Mouse (Mus musculus) forebrain, postnatal 0 days (tissue): Measurements from ENCODE around the gene Fosl2. TPM values are rescaled to one million over a fixed set of nuclear protein-coding genes. Genes with fewer than 3 reads are reported as not detected.
"Not testable (repeated sequence)": the region's sequence is repeated elsewhere in the genome, so short reads cannot be mapped to it uniquely, and the experiment has no call there.

Experiments used
- ATAC-seq: fragments of 200-750 bp; cut with Nextera tagmentation; 2 replicates; pipeline ENCODE4 v1.8.0; 2017; ENCODE audit warnings: mild to moderate bottlenecking, moderate library complexity
- DNase-seq: peaks from one replicate; pipeline ENCODE4 v3.0.0-alpha.2; 2015
- H3K27ac ChIP-seq: fragments of 300-500 bp; sonication (generic); 2 replicates; pipeline ENCODE4 v1.5.1; 2014; ENCODE audit warnings: low read depth, mild to moderate bottlenecking, antibody characterized with exemption, low read length, moderate library complexity, mixed read lengths
- H3K27me3 ChIP-seq: fragments of 300-500 bp; sonication (generic); 2 replicates; pipeline ENCODE4 v1.6.1; 2014; ENCODE audit warnings: mild to moderate bottlenecking, low read length, mixed read lengths; ENCODE audit not compliant: insufficient read depth
- H3K36me3 ChIP-seq: fragments of 300-500 bp; sonication (generic); 2 replicates; pipeline ENCODE4 v1.6.1; 2014; ENCODE audit warnings: mild to moderate bottlenecking, moderate library complexity; ENCODE audit not compliant: insufficient read depth
- H3K4me1 ChIP-seq: fragments of 300-500 bp; sonication (generic); 2 replicates; pipeline ENCODE4 v1.6.1; 2014; ENCODE audit warnings: antibody characterized with exemption; ENCODE audit not compliant: insufficient read depth
- H3K4me2 ChIP-seq: fragments of 300-500 bp; sonication (generic); 2 replicates; pipeline ENCODE4 v1.6.1; 2014; ENCODE audit warnings: low read depth, mild to moderate bottlenecking, moderate library complexity
- H3K4me3 ChIP-seq: fragments of 300-500 bp; sonication (generic); 2 replicates; pipeline ENCODE4 v1.5.1; 2014; ENCODE audit warnings: low read depth, low read length, mixed read lengths
- H3K9ac ChIP-seq: fragments of 300-500 bp; sonication (generic); 2 replicates; pipeline ENCODE4 v1.6.1; 2014; ENCODE audit warnings: mild to moderate bottlenecking
- H3K9me3 ChIP-seq: fragments of 300-500 bp; sonication (generic); 2 replicates; pipeline ENCODE4 v1.6.1; 2016; ENCODE audit warnings: low read length
- CTCF ChIP-seq: sonication (generic); IDR thresholded peaks from 2 replicates; pipeline ENCODE4 v1.5.1; 2016; ENCODE audit warnings: antibody characterized with exemption, control low read depth, low read depth
- WGBS: fragments of 180-500 bp; shearing (Covaris S2); extraction: QIAGEN DNeasy Blood & Tissue Kit; methylation state at CpG from one replicate; pipeline ENCODE4 v1.1.7; 2014; 5-methylcytosine and 5-hydroxymethylcytosine counted together
- polyA plus RNA-seq: library from polyadenylated mRNA; unstranded; fragments of >200 nt; fragmentation: Nextera tagmentation; extraction: Ambion mirVana; gene quantifications from 2 replicates; pipeline ENCODE4 v1.2.1, GENCODE M21; 2015
- total RNA-seq: library from RNA; depleted of rRNA; stranded (reverse); fragments of >200 nt; gene quantifications from 2 replicates; pipeline ENCODE4 v1.2.3, GENCODE M21; 2014

The Fosl2 gene
- total and polyA plus RNA-seq, 2 experiments from 2014 or later, result 4.0 to 20.8 TPM

DNA sequence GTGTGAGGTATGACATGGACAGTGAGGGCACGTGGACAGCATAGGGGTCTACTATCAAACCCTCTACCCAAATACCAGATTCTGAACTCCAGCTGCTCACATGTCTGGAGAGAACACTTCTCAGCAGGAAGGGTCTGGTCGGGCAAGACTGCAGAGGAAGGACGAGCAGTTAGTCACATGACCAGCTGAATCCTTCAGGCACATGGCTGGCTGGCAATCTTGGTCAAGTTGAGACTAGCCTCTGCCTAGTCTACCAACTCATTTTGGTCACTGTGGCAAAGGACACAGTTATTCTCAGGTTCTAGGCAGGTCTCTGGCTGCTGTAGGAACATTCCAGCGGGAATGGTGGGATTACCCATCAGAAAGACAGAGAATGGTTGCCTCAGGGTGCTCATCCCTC, 42.1 kb downstream of the Fosl2 start:
- Histone ChIP-seq H3K9me3 (no peaks in the 10 kb centered on the region), H3K36me3 (no peaks in the 10 kb centered on the region), H3K9ac (no peak overlapping the region), H3K4me1 (no peaks in the 10 kb centered on the region), H3K4me3 (no peak overlapping the region), H3K27me3 (no peaks in the 10 kb centered on the region), H3K4me2 (no peak overlapping the region), H3K27ac (no peak overlapping the region)
- ATAC-seq (no peak), DNase-seq (no peak)
- 79% methylated on average over 4 of the region's 4 CpGs for WGBS
- TF ChIP-seq CTCF, result no peak

DNA sequence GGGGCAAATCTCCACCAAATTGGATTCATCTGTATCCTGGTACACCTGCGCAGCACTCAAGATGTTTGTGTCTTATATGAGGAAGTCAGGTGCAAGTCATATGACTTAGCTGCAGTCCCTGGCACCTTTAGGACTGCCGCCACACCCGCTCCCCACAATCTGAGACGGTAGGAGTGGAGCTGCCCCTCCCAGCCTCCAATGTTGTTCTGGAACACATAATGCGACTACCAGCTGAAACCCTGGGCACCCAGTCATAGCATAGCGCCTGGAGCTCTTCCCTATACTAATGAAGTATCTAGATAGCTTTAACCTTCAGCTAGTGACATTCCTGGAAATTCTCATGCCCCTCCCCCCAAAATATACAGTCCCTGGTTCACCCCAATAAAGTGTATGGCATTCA, 43.1 kb downstream of the Fosl2 start:
- not testable (repeated sequence) for H3K4me2 ChIP-seq, H3K36me3 ChIP-seq, H3K9ac ChIP-seq, H3K27ac ChIP-seq, H3K4me1 ChIP-seq, DNase-seq, H3K9me3 ChIP-seq, H3K27me3 ChIP-seq, ATAC-seq, H3K4me3 ChIP-seq
- WGBS, result 81% methylated on average over 5 of the region's 6 CpGs

DNA sequence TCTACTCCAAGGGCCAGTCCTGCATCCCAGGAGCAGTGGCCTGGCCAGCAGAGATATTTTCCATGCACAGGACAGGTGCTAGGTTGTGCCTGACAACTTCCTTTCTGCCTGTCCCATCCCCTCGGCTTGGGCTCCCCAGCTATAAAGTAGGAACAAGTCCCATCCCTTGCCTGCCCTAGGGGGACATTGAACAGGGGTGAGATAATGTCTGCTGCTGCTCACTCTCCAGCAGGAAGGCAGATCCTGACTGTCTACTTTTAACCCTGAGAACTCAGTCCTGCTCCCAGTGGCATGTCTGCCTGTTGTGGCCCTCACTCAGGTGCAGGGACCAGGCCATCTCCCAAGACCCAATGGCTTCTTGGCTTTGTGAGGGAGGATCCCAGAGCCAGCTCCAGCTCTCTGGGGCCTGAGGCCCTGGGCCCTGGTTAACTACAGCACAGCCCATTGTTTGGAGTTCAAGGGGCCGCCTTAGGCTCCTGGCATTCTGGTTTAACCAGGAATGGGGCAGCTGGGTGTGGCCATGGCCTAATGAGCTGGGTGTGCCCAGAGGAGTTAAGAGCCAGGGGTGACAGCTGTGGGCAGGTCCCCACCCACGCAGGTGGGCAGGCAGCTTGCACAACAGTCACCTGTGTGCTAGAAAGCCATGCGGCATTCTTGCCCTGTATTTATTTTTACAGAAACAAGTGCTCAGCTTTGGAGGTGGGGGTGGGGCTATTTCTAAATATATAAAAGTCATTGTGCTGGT, 47.5 kb downstream of the Fosl2 start:
- DNase-seq, result no peak
- Histone ChIP-seq H3K36me3 (no peaks in the 10 kb centered on the region), H3K27ac (no peak overlapping the region), H3K9ac (no peak overlapping the region), H3K27me3 (no peaks in the 10 kb centered on the region), H3K9me3 (no peaks in the 10 kb centered on the region), H3K4me2 (no peak overlapping the region), H3K4me3 (no peak overlapping the region), H3K4me1 (no peaks in the 10 kb centered on the region)
- WGBS, result 83% methylated on average over 4 of the region's 4 CpGs
- TF ChIP-seq CTCF, result no peak
- no peak for ATAC-seq

DNA sequence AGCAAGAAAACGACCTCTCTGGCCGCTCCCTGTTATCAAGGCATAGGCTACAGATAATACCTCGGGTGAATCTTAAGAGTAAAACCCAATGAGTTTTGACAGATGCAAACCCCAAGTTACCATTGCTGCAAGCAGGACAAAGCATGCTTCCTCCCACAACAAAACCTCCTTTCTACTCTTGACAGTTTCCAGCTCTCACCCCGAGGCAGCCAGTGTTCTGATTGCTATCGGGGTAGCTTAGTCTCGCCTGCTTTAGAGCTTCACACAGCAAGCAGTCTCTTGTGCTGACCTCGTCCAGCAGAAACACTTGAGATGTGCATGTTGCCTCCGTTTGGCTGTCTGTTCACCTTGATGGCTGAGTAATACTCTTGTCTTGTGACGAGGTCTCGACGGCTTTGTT, 52.1 kb downstream of the Fosl2 start:
- no peak for ATAC-seq
- no peak for TF ChIP-seq CTCF
- no peaks in the 10 kb centered on the region for H3K27me3 ChIP-seq
- H3K4me2 ChIP-seq, result no peak overlapping the region
- H3K9me3 ChIP-seq, result no peaks in the 10 kb centered on the region
- no peak overlapping the region for H3K4me3 ChIP-seq
- no peaks in the 10 kb centered on the region for H3K4me1 ChIP-seq
- no peak overlapping the region for H3K27ac ChIP-seq
- DNase-seq, result no peak
- no peak overlapping the region for H3K9ac ChIP-seq
- WGBS, result 57% methylated on average over 11 of the region's 11 CpGs
- H3K36me3 ChIP-seq, result no peaks in the 10 kb centered on the region

DNA sequence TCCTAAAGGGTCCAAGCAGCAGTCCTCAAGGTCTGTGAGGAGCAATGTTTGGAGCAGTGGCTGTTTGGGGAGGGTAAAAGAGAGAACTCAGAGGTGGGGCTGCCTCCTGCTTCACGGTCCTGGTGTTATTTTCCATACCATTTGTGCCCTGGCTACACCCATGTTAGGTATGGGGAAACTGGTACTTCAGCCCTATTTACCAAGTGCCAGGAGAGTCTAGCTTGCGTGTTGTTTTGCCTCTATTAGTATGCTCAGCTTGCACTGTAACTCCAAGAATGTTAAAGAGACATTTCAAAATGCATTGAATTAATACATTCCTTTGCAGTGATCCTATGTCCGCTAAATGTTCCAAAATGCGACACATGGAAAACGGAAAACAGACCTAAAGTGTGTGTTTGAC, 55.7 kb downstream of the Fosl2 start:
- no peak for TF ChIP-seq CTCF
- ATAC-seq, result no peak

DNA sequence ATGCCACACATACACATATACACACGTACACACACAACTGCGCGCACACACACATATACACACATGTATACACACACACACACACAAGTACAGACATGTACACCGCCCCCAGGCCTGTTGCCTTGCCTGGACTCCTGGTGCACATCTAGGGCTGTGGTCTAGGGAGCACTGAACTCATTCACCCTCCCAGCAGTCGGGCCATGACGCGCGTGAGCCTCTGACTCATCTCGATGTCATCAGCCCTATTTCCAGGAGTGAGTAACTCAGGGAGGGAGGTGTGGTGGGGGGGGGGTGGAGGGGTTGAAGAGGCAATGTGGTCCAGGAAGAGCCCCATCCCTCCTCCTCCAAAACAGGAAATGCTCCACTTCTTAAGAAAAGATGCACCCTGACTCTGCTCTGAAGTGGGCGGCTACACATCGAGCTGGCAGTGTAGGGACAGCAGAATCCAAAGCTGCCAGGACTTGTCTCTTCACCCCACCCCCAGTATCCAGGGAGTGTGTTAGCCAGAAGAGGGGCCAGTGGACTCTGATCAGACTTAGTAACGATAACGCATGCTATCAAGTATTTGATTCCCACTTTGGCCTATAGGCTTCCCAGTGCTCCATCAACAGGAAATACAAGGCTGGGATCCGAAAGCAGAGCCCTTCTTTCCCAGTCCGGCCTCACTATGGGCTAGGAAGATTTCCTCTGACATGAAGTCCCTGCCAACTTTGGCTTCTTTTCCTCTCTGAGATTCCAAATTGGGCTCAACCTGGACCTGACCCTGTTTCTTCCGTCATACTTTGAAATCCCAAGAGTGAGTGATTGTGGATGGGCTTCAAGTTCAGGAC, 56.6 kb downstream of the Fosl2 start:
- Histone ChIP-seq H3K27ac (no peak overlapping the region), H3K4me1 (no peaks in the 10 kb centered on the region), H3K36me3 (no peaks in the 10 kb centered on the region), H3K9ac (no peak overlapping the region), H3K4me2 (no peak overlapping the region), H3K27me3 (no peaks in the 10 kb centered on the region), H3K9me3 (no peaks in the 10 kb centered on the region), H3K4me3 (no peak overlapping the region)
- 89% methylated on average over 16 of the region's 16 CpGs for WGBS
- TF ChIP-seq CTCF, result no peak
- DNase-seq, result no peak
- no peak for ATAC-seq

More for the DNA sequence above, 55.7 kb downstream of the Fosl2 start:
- H3K36me3 ChIP-seq, result no peaks in the 10 kb centered on the region
- H3K4me2 ChIP-seq, result no peak overlapping the region
- no peak overlapping the region for H3K9ac ChIP-seq
- no peak overlapping the region for H3K27ac ChIP-seq
- no peaks in the 10 kb centered on the region for H3K4me1 ChIP-seq
- no peaks in the 10 kb centered on the region for H3K9me3 ChIP-seq
- H3K4me3 ChIP-seq, result no peak overlapping the region
- 67% methylated on average over 5 of the region's 5 CpGs for WGBS
- no peaks in the 10 kb centered on the region for H3K27me3 ChIP-seq
- no peak for DNase-seq

DNA sequence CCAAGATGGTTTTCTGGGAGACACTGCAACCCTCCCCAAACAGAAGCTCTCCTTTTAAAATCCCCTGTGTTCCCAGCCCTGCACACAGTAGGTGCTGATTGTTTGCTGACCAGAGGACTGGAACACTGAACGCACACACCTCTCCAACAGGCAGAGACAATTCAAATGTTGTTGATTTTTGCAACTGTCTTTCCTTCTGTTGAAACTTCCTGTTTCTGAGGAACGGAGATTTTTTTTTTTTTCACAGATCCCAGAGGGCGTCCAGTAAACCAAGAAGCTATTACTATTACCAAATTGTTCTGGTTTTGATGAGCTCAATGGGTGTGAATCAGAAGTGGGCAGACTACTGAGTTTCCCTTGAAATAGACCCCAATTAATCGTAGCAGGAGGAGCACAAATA, 58.6 kb downstream of the Fosl2 start:
- Histone ChIP-seq H3K27me3 (no peaks in the 10 kb centered on the region), H3K4me1 (no peaks in the 10 kb centered on the region), H3K9ac (no peak overlapping the region), H3K36me3 (no peaks in the 10 kb centered on the region), H3K4me2 (no peak overlapping the region), H3K9me3 (no peaks in the 10 kb centered on the region), H3K27ac (no peak overlapping the region), H3K4me3 (no peak overlapping the region)
- no peak for DNase-seq
- TF ChIP-seq CTCF, result no peak
- no peak for ATAC-seq
- 79% methylated on average over 4 of the region's 4 CpGs for WGBS
